Mouse (Mus musculus) embryonic fibroblast, embryonic 13.5 days (primary cell): ENCODE data around the gene Dusp5.

ENCODE experiments used
- CTCF ChIP-seq: IDR thresholded peaks from 2 replicates; pipeline ENCODE4 v1.5.1; 2011; ENCODE audit warnings: mild to moderate bottlenecking, control low read depth, low read length, moderate library complexity, borderline replicate concordance; ENCODE audit not compliant: insufficient read depth
- POLR2A ChIP-seq: IDR thresholded peaks from 2 replicates; pipeline ENCODE4 v1.6.1; 2011; ENCODE audit warnings: low read depth, mild to moderate bottlenecking, control low read depth, low read length, moderate library complexity

GRCm38 (mm10) chr19:53578597-53579252 is 49.8 kb downstream of the Dusp5 start:
- TF ChIP-seq CTCF (0 out of 2 replicates have a peak, but pooled peaks have one; percentile 2), POLR2A (no peak; the same call in 1 of the 2 replicates)
